Mouse (Mus musculus) C2C12 (cell line): Measurements from ENCODE around the gene Olfr1426.

Experiments used
- CTCF ChIP-seq: IDR thresholded peaks from one replicate; pipeline ENCODE4 v1.5.1; 2011; ENCODE audit not compliant: control insufficient read depth, insufficient read depth, insufficient read length
- FOSL1 ChIP-seq: IDR thresholded peaks from one replicate; pipeline ENCODE4 v1.8.0; 2011; ENCODE audit warnings: mild to moderate bottlenecking, low read length; ENCODE audit not compliant: poor library complexity, insufficient read depth, severe bottlenecking
- MAX ChIP-seq: IDR thresholded peaks from one replicate; pipeline ENCODE4 v1.6.1; 2011; ENCODE audit warnings: mild to moderate bottlenecking, control low read depth
- MYOD1 ChIP-seq: IDR thresholded peaks from one replicate; pipeline ENCODE4 v1.6.1; 2011; ENCODE audit warnings: low read depth; ENCODE audit not compliant: control insufficient read depth, insufficient read length
- USF1 ChIP-seq: IDR thresholded peaks from one replicate; pipeline ENCODE4 v1.6.1; 2011; ENCODE audit warnings: low read depth, mild to moderate bottlenecking, control low read depth, moderate library complexity

DNA sequence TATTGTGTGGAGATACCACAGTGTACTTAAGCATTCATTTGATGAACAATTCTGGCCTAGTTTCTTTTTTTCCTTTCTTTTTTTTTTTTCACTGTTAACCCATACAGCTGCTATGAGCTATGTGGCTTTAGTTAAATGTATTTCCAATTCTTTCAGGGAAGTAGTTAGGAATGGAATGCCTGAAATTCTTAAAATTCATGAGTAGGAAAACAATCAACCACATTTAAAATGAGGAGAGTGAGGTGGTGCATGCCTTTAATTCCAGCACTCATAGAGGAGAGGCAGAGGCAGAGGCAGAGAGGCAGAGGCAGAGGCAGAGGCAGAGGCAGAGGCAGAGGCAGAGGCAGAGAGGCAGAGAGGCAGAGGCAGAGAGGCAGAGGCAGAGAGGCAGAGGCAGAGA, 54.1 kb downstream of the Olfr1426 start:
- TF ChIP-seq CTCF (no peak), USF1 (no peak), MAX (no peak), MYOD1 (no peak), FOSL1 (no peak)
